Mouse (Mus musculus): ENCODE measurements around the gene Kcnh1.

Gene Kcnh1

GRCm38 (mm10) chr1:192331207-192331606 is 140.6 kb downstream of the Kcnh1 start:
- no peak for DNase-seq

GRCm38 (mm10) chr1:192336029-192336428 is 145.5 kb downstream of the Kcnh1 start:
- no peak for DNase-seq

GRCm38 (mm10) chr1:192339361-192340077 is 148.9 kb downstream of the Kcnh1 start:
- DNase-seq = no peak

GRCm38 (mm10) chr1:192341774-192342173 is 151.2 kb downstream of the Kcnh1 start:
- no peak for DNase-seq

- no peak for DNase-seq
Observed at GRCm38 (mm10) chr1:192343996-192344395, 153.4 kb downstream of the Kcnh1 start.

- DNase-seq = no peak
Observed at GRCm38 (mm10) chr1:192347327-192347726, 156.8 kb downstream of the Kcnh1 start.

- DNase-seq = no peak
Observed at GRCm38 (mm10) chr1:192356231-192356630, 165.7 kb downstream of the Kcnh1 start.

GRCm38 (mm10) chr1:192359212-192359611 is 168.6 kb downstream of the Kcnh1 start:
- DNase-seq = no peak

- DNase-seq = no peak
Observed at GRCm38 (mm10) chr1:192368336-192368735, 177.8 kb downstream of the Kcnh1 start.

- DNase-seq = no peak
Observed at GRCm38 (mm10) chr1:192371943-192372614, 181.5 kb downstream of the Kcnh1 start.

GRCm38 (mm10) chr1:192378546-192379075 is 188.0 kb downstream of the Kcnh1 start:
- no peak for DNase-seq

GRCm38 (mm10) chr1:192380596-192381041 is 190.0 kb downstream of the Kcnh1 start:
- DNase-seq = no peak

- no peak for DNase-seq
Observed at GRCm38 (mm10) chr1:192387624-192388023, 197.1 kb downstream of the Kcnh1 start.

GRCm38 (mm10) chr1:192391041-192391440 is 200.5 kb downstream of the Kcnh1 start:
- DNase-seq = no peak

GRCm38 (mm10) chr1:192392232-192392631 is 201.7 kb downstream of the Kcnh1 start:
- DNase-seq = no peak

GRCm38 (mm10) chr1:192399667-192400490 is 209.3 kb downstream of the Kcnh1 start:
- DNase-seq = no peak

- DNase-seq = no peak
Observed at GRCm38 (mm10) chr1:192400991-192401390, 210.4 kb downstream of the Kcnh1 start.

- no peak for DNase-seq
Observed at GRCm38 (mm10) chr1:192402911-192403704, 212.5 kb downstream of the Kcnh1 start.

GRCm38 (mm10) chr1:192405136-192405535 is 214.6 kb downstream of the Kcnh1 start:
- no peak for DNase-seq

- DNase-seq = no peak
Observed at GRCm38 (mm10) chr1:192406589-192406988, 216.0 kb downstream of the Kcnh1 start.

GRCm38 (mm10) chr1:192415813-192416212 is 225.2 kb downstream of the Kcnh1 start:
- DNase-seq = no peak

GRCm38 (mm10) chr1:192416241-192416821 is 225.8 kb downstream of the Kcnh1 start:
- no peak for DNase-seq

Data from thymus, postnatal 14 days (tissue).